In genomic region chr17:31731038-31731437, GRCm38 (mm10) we compare ENCODE assay signal across 16 mouse cellular contexts. TPM values are rescaled to one million over a fixed set of nuclear protein-coding genes. Genes with fewer than 3 reads are reported as not detected.
DNase-seq lines count a peak whose midpoint lies in the region; ATAC-seq and TF ChIP-seq lines count a peak whose summit lies in the region.
"Had no signal": no experiment of that assay in that cellular context is flagged by ENCODE, and none has a peak within 500 bp of the region (broad histone marks: within the 10 kb centered on the region; RNA-seq: fewer than 3 reads in every experiment).

No protein-coding gene starts in this region.

- H3K36me3 ChIP-seq in heart, embryonic 12.5 days = no peaks in the 10 kb centered on the region
- H3K36me3 ChIP-seq in limb, embryonic 14.5 days (ENCODE audit: control insufficient read depth, insufficient read depth, low read length) = no peaks in the 10 kb centered on the region
- H3K36me3 ChIP-seq in midbrain, embryonic 10.5 days = no peaks in the 10 kb centered on the region
- H3K36me3 ChIP-seq: embryonic facial prominence, embryonic 13.5 days; liver, embryonic 15.5 days had no signal

- WGBS in heart, embryonic 12.5 days = 22% methylated on average over 6 of the region's 6 CpGs
- 43% methylated on average over 6 of the region's 6 CpGs for WGBS in limb, embryonic 14.5 days
- WGBS in midbrain, embryonic 10.5 days = 61% methylated on average over 6 of the region's 6 CpGs

- DNase-seq in heart, adult 9 months (ENCODE audit: low spot score in 2 of 2) = no peak
- DNase-seq in testis, postnatal 10 days (ENCODE audit: low spot score) = peak; percentile 53
- DNase-seq in testis, postnatal 14 days (ENCODE audit: low spot score) = no peak
- peak; percentile 37 for DNase-seq in limb, embryonic 14.5 days (ENCODE audit: low spot score)
- no peak for DNase-seq in midbrain, embryonic 10.5 days (ENCODE audit: low spot score)
- no peak for DNase-seq in MN1 (ENCODE audit: low spot score)
- DNase-seq: B cell, adult 2 months; kidney, adult 9 months; kidney, postnatal 4 days; left cerebral cortex, postnatal 4 days; thymus, postnatal 36 days had no signal

- no peak for TF ChIP-seq POLR2A in limb, embryonic 14.5 days (IDR thresholded peaks at IDR 0.05; ENCODE audit: borderline replicate concordance, extremely low read depth, insufficient read depth, insufficient read length)

- no peaks in the 10 kb centered on the region for H3K9me3 ChIP-seq in heart, embryonic 12.5 days (replicated peaks)
- no peaks in the 10 kb centered on the region for H3K9me3 ChIP-seq in limb, embryonic 14.5 days (ENCODE audit: control insufficient read depth, low read length)
- no peaks in the 10 kb centered on the region for H3K9me3 ChIP-seq in midbrain, embryonic 10.5 days (replicated peaks)
- H3K9me3 ChIP-seq: embryonic facial prominence, embryonic 13.5 days; liver, embryonic 15.5 days had no signal

- peaks cover 45% of the 10 kb centered on the region for H3K4me1 ChIP-seq in heart, embryonic 12.5 days (replicated peaks)
- H3K4me1 ChIP-seq in limb, embryonic 14.5 days (ENCODE audit: control insufficient read depth, insufficient read depth, low read length) = peaks cover 5% of the 10 kb centered on the region; the same call in 1 of the 2 replicates
- peaks cover 38% of the 10 kb centered on the region for H3K4me1 ChIP-seq in midbrain, embryonic 10.5 days
- H3K4me1 ChIP-seq: liver, embryonic 15.5 days had no signal

- no peaks in the 10 kb centered on the region for H3K27me3 ChIP-seq in heart, embryonic 12.5 days (replicated peaks)
- no peaks in the 10 kb centered on the region for H3K27me3 ChIP-seq in limb, embryonic 14.5 days (ENCODE audit: control insufficient read depth, insufficient read depth, low read length)
- H3K27me3 ChIP-seq in midbrain, embryonic 10.5 days (ENCODE audit: low read depth, poor library complexity, severe bottlenecking) = peaks cover 10% of the 10 kb centered on the region; the same call in 1 of the 2 replicates
- H3K27me3 ChIP-seq: embryonic facial prominence, embryonic 13.5 days; liver, embryonic 15.5 days had no signal

- no peak overlapping the region for H3K9ac ChIP-seq in heart, embryonic 12.5 days
- H3K9ac ChIP-seq in limb, embryonic 14.5 days (ENCODE audit: low read depth, low read length, severe bottlenecking) = no peak overlapping the region
- H3K9ac ChIP-seq: embryonic facial prominence, embryonic 13.5 days; liver, embryonic 15.5 days had no signal

- H3K4me3 ChIP-seq in heart, embryonic 12.5 days = no peak overlapping the region
- H3K4me3 ChIP-seq in limb, embryonic 14.5 days (replicated peaks; ENCODE audit: low read length) = no peak overlapping the region
- no peak overlapping the region for H3K4me3 ChIP-seq in midbrain, embryonic 10.5 days
- H3K4me3 ChIP-seq: embryonic facial prominence, embryonic 13.5 days; liver, embryonic 15.5 days had no signal

- H3K27ac ChIP-seq in heart, embryonic 12.5 days (ENCODE audit: poor library complexity, severe bottlenecking) = peak overlapping the region; percentile 85
- no peak overlapping the region for H3K27ac ChIP-seq in limb, embryonic 14.5 days (replicated peaks; ENCODE audit: low read depth, low read length)
- no peak overlapping the region for H3K27ac ChIP-seq in midbrain, embryonic 10.5 days (replicated peaks)
- H3K27ac ChIP-seq: embryonic facial prominence, embryonic 13.5 days; liver, embryonic 15.5 days had no signal

- ATAC-seq in heart, embryonic 12.5 days (ENCODE audit: insufficient number of reproducible peaks, low FRiP score) = peak; percentile 52
- ATAC-seq in limb, embryonic 14.5 days (ENCODE audit: low FRiP score, low read depth) = peak; percentile 49

- no peak overlapping the region for H3K4me2 ChIP-seq in heart, embryonic 12.5 days
- no peak overlapping the region for H3K4me2 ChIP-seq in limb, embryonic 14.5 days (replicated peaks; ENCODE audit: low read depth, low read length, severe bottlenecking)
- H3K4me2 ChIP-seq: embryonic facial prominence, embryonic 13.5 days; liver, embryonic 15.5 days had no signal

RNA-seq across cellular contexts. Expression of gene Cryaa, which starts 53.4 kb away (rescaled TPM):
- polyA plus RNA-seq in heart, embryonic 12.5 days (2016; fragmentation: Nextera tagmentation; extraction: Ambion mirVana) = 0.44 TPM in 1 of 2 replicates, not detected in the other
- 0.05 and 0.06 TPM in 2 replicates for polyA plus RNA-seq in limb, embryonic 14.5 days (2012; rRNA removed)
- 0.26 TPM in 1 of 2 replicates, not detected in the other for polyA plus RNA-seq in limb, embryonic 14.5 days (2014; fragmentation: Nextera tagmentation; extraction: Ambion mirVana)
- not detected in 2 replicates for polyA plus RNA-seq in midbrain, embryonic 10.5 days (2016; fragmentation: Nextera tagmentation; extraction: Ambion mirVana)
- polyA plus RNA-seq: embryonic facial prominence, embryonic 13.5 days; forebrain, embryonic 11.5 days; liver, embryonic 15.5 days; stomach, embryonic 14.5 days had no signal

Comparison
In these comparisons a context has a peak if more than half of its experiments do, and no peak if none do; other contexts are left out.
1. DNase-seq: peak in testis, postnatal 10 days (single experiment) and limb, embryonic 14.5 days (single experiment); none in heart, adult 9 months (0 of 2), testis, postnatal 14 days (single experiment), midbrain, embryonic 10.5 days (single experiment) and MN1 (single experiment).